Mouse (Mus musculus): Measurements from ENCODE around the gene Vac14.

DNA sequence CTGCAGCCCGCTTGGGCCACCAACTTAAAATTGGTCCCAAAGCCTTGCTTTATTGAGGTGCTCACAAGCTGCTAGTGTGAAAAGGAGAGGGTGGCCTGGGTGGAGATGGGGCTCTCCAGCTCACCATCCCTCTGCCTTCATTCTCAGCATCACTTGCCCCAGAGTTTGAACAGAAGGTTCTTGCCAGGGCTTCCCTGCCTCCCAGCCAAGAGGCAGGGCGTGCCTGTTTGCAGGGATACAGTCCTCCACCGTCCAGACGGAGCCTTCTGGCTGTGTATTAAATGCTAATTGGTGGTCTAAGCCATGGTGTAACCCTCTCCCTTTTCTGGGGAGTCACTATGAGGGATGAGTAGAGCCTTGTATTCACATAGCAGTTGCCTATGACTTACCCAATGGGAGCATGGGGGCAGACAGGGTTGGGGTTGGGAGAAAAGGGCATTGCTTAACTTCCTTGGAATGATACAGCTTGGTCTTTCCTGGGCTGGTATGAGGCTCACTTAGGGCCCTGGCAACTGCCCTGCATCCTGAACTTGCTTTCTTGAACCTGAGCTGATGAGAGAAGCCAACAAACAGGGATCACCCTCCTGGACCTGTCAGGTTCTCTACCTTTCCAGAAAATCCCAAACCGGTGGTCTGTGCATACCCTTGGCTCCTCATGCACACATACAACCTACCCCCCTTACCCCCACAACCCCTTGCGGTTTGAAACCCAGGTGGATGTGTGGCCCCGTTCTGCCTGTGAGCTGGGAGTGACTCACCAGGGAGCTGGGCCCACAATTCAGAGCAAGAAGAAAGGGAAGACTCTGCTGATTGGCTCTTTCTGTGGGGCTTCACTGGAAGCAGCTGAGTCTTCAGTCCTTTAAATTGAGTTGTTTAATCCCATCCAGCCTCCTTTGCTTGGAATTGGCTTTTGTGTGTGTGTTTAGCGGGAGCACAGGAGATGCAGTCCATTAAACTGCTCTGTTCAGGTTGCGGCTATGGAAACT lies 36.0 kb downstream of the Vac14 start:
- TF ChIP-seq CTCF (IDR thresholded peaks at IDR 0.05; ENCODE audit: extremely low read depth, insufficient read depth, low read length) (no peak), POLR2A (IDR thresholded peaks at IDR 0.05; ENCODE audit: extremely low read depth, insufficient read depth, low read length) (no peak)
